Mouse (Mus musculus): ENCODE measurements around the gene Ubac2.
A peak's percentile ranks its signal among the peaks of the same experiment; 100 is the strongest.

Gene Ubac2

GRCm38 (mm10) chr14:122011768-122012167 is 133.3 kb downstream of the Ubac2 start:
- DNase-seq: no peak

DNA sequence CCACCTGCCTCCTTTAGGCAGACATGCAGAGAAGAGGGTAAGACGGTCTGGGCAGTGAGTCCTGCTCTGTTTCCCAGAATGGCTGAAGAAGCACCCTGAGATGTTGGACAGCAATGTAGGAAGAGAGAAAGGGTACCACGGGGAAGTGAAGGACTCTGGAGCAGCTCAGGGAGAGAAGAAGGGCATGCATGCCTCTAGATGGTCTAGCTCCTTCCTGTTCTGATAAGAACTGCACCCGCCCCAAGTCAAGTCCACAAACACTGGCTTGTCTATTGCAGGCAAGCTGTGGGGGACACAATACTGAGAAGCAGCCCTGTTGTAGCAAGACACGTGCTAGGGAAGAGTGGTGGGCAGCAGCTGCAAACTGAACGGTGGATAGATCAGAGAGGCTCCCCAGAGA is 133.8 kb downstream of the Ubac2 start:
- no peak for DNase-seq

- no peak for DNase-seq
Observed at GRCm38 (mm10) chr14:122012814-122013213, 134.4 kb downstream of the Ubac2 start.

DNA sequence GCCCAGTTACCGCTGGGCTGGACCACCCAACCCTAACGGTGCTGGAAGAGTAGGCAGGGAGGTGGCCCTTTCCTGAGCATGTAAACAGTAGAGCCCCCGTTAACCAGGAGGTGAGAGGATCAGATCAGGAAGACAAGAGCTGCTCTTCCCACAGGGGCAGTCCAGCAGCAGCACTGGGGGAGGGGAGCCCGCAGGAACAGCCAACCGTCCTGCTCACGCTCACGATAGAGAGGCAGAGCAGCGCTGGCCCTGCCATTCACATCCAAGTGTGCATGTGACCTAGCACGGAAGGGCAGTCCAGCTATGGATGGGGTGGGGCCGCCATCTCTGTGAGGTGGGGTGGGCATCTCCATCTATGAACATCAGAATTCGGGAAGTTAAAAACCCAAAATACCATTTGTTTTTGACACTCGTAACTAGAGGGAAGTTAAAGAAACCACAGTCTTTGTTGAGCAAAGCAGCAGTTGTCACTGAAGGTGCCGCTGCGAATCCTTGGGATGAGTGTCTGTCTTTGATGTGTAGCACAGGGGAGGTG is 135.1 kb downstream of the Ubac2 start:
- DNase-seq: peak in 1 of 2 experiments; percentile 23

- no peak for DNase-seq
Observed at GRCm38 (mm10) chr14:122017958-122018357, 139.5 kb downstream of the Ubac2 start.

- no peak for DNase-seq
Observed at GRCm38 (mm10) chr14:122019389-122019788, 141.0 kb downstream of the Ubac2 start.

DNA sequence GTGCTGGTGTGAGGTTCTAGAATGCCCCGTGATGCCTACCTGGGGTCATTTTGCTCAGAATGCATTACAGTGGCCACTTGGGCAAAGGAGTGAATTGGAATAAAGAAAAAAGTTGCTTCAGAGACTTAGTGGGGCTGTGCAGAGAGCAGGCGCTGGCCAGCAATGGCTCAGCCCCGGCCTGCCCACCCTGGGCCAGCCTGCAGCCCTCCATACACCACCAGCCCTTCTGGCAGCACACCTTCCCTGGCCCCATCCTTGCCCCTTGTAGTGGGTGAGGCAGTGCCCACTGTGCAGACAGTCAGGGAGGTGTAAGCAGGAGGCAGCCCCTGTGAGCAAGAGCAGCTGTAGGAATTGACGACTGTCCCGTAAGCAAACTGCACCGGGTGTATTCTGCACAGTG is 142.1 kb downstream of the Ubac2 start:
- DNase-seq: no peak

DNA sequence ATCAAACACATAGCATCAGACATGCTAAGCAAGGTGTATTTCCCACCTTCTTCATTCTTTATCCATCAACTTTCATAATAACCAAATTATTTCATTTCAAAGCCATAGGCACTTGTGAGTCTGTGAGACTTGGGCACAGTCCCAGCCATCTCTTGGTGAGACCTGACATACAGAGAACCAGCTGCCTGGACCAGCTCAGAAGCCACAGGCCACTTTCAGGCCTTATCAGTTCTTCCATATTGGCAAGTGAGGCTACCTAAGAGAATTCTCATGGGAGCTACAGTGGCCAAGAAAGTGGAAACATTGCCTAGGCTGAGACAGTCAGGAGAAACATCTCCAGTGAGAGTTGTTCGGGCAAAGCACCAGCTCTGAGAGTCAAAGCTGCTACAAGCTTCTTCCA is 144.6 kb downstream of the Ubac2 start:
- no peak for DNase-seq

GRCm38 (mm10) chr14:122023928-122024327 is 145.5 kb downstream of the Ubac2 start:
- DNase-seq: no peak

DNA sequence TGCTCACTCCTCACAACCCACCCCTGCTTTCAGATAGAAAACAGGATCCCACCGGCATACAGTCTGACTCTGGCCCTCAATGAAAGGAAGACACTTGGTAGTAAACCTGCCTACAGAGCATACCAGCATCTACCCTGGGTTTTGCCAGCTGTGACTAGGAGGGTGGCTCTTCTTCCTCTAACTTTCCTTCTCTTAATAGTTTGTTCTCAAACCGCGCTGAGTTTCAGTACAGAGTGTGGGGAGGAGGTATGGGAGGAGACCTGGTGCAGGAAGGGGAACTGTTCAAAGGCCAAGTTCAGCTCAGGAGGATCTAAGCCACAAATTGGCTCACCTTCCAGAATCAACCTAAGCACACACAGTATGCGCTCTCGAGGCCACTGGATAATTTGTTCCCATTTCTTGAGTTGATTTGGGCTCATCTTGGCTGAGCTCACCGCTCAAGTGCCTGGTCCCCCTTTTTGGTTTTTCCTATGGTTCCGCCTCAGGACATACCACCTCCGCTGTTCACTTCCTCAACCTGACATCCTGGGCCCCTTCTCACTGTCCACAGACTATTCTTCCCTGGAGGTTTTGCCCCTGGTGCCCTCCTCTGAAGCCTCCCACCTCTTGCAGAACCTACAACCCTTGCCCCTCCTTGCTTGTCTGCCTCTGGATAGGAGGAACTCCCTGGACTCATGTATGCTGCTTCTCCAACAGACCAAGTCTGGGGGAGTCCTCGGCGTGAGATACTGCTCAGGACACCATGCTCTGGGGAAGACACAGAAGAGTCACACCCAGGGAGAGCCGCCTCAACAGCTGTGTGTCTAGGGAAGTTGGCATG is 150.7 kb downstream of the Ubac2 start:
- DNase-seq: peak; percentile 21 to 49

- DNase-seq: no peak
Observed at GRCm38 (mm10) chr14:122029851-122030250, 151.4 kb downstream of the Ubac2 start.

GRCm38 (mm10) chr14:122032045-122032444 is 153.6 kb downstream of the Ubac2 start:
- DNase-seq: no peak

DNA sequence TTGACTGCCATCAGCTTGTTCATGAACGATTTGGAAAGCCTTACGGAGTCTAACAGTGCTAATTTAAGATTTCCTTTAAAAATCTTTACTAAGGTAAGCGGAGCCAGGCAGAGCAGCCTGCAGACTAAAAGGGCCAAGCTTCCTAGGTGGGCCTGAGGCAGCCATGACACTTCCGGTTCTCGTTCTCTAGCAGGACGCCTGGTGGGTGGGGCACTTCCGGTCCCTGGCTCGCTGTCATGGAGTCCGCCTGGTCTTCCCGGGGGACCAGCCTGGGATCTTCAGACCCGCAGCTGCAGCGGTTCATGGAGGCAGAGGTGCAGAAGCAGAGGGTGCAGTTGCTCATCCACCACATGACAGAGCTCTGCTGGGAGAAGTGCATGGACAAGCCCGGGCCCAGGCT is 156.0 kb downstream of the Ubac2 start, which contains the start of gene Timm8a2:
TSS of gene Timm8a2 (plus strand) at position 224 of the 400 bp plus-strand sequence.
- no peak for DNase-seq

DNA sequence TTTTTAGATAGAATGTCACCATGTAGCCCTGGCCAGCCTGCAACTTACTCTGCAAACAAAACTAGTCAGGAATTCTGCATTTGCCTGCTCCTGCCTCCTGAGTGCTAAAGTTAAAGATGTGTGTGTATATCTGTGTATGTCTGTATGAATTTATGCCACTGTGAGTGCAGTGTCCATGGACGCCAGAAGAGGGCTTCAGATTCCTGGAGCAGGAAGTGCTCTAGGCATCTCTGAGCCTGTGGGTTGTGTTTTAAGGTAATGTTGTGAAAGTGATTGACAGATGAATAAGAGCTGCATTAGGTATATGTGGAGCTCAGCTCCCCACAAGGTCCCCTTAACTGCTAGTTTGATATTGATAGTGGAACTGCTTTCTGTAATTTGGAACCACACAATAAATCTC is 156.8 kb downstream of the Ubac2 start:
- no peak for DNase-seq

DNA sequence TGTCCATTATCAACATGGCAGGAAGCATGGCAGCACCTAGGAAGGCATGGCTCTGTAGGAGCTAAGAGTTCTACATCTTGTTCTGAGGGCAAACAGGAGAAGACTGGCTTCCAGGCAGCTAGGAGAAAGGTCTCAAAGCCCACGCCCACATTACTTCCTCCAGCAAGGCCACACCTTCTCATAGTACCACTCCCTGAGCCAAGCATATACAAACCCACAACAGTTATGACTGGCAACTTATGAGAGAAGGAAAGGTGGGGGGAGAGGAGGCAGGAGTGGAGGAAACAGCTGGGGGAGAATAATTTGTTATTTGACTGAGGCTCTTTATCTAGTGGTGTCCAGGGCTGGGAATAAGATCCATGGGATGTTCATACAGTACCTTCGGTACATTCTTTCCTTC is 157.4 kb downstream of the Ubac2 start:
- DNase-seq: no peak

DNA sequence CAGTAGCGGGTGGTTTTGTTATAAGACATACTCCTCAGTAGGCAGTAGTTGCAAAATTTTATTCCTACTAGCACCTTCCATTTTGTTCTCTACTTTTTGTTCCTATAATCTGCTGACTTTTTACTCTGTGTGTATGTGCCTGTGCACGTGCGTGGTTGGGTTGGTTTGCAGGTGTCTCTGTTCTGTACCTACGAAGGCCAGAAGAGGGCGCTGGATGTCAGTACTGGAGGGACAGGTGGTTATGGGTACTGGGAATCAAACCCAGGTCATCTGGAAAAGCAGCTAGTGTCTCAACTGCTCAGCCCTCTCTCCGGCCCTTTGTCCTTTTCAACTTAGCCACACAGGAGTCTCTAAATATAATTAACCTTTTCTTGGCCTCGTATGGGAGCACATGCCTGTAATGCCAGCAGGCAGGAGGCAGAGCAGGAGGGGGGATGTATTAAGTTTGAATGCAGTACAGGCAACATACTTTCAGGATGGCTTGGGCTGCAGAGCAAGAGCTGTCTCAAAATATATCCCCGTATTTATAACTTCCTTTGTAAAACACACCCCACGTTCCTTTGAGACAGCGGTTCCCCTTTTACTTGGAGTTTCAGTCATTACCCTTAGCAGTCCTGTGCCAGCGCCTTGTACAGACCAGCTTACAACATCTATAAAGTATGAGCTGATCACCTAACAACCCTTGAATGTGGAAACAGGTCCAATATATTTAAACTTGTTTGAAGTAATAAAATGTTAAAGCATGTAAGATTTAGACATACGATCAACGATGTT is 160.6 kb downstream of the Ubac2 start:
- DNase-seq: no peak

DNA sequence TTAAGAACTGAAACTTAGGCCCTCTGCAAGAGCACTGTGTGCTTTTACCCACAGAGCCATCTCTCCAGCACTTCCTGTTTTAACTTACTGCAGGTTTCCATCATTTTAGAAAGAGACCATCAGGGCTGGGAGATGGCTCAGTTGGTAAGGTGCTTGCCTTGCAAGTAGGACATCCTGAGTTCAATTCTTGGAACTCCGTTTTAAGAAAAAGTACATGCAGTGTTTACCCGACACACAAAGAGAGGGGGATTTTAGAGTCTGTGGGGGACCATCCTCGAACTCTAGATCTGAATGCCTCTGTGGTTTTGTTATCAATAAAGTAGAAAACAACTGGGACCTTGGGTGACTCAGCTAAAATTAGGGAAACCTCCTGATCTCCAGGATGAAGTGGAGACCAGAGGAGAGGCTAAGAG is 163.0 kb downstream of the Ubac2 start:
- DNase-seq: no peak

- no peak for DNase-seq
Observed at GRCm38 (mm10) chr14:122042142-122042694, 163.8 kb downstream of the Ubac2 start.

DNA sequence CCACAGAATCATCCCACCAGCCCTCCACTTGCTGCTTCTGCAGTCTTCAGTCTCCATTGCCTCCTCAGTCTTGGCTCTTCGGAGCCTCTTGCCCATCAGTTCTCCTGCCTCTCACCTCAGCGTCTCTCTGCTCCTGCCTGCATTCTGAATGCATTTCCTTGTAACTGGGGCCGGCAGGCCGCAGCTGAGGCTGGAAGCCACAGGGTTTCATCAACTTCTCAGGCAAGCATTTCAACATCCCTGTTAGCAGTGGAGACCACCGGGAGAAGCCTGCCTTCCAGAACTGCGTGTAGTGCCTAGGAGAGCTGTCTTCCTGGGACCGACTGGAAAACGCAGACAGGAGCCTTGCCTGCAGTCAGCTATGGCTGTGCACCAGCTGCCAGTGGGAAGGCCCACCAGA is 169.4 kb downstream of the Ubac2 start:
- DNase-seq: no peak

DNA sequence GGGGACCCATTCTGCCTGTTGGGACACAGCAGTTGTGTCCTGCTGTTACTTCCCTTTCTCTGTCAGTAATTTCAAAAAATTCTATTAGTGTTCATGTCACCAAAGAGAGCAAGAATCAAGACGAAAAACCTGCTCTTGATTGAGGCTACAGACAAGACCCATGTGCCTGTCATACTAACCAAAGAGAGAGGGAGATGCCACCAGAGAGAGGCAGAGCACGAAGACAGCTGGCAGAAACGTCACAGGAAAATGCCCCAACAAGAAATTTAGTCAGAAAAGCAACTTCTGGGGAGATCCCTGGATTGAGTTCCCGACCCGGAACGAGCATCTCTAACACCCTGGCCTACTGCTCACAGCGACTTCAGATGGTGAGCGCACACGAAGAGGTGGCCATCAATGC is 170.4 kb downstream of the Ubac2 start:
- no peak for DNase-seq

DNA sequence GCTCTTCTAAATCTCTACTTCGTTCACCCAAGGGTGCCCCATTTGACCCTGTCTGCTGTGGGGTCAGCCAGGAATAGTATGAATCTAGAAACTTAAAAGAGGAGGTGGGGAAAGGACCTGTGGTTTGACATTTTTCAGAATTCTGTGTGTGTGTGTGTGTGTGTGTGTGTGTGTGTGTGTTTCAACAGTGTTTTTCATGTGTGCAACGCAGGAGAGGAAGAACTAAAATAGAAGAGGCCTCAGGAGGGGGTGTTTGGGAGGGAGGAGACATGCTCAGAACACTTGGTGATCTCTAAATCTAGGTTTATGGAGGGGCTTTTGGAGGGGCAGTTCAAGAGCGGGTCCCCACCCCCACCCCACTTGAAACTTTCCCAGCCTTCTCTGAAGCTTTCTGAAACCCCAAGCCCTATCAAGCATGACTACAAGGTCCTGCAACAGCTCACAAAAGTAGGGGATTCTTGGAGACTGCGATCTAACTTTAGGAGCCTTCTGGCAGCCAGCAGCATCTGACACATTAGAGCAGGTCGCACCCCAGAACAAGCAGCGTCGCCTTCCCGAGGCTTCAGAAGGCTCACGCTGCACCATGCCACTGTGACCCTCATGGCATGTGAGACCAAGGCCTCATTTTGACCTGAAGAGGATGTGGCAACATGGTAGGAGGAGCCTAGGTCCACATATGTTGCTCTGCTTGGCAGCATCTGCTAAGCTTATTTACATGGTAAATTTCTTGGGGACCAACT is 174.6 kb downstream of the Ubac2 start:
- DNase-seq: no peak

DNA sequence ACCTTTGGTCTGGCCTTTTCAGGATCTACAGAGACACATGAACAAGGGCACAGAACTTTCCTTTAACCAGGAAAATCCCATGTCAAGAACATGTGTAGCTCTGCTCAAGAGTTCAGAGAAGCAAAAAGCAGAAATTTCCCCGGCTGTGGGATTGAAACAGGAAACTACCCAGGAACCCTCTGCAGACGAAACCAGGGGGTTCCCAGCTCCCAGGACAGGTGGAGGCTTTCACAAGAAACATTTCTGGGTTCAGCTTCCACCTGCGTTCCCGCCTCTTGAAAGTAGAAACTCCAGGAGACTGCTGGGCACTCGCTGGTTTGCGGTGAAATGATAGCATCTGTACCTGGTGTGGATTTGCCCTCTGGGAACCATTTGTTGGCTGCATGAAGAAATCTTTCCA is 178.5 kb downstream of the Ubac2 start:
- no peak for DNase-seq

- no peak for DNase-seq
Observed at GRCm38 (mm10) chr14:122057941-122058346, 179.5 kb downstream of the Ubac2 start.

Measured in kidney, postnatal 36 days (tissue).